Mouse (Mus musculus) myocyte (in vitro differentiated cells): Measurements from ENCODE around the gene Aldh2.

Experiments
- CEBPB ChIP-seq: IDR thresholded peaks from 2 replicates; pipeline ENCODE4 v1.6.1; 2011; ENCODE audit warnings: mild to moderate bottlenecking, moderate library complexity; ENCODE audit not compliant: poor library complexity, insufficient read depth, severe bottlenecking
- MYOD1 ChIP-seq, 3 experiments: IDR thresholded peaks; one replicate each; pipeline ENCODE4 v1.6.1; 2011; ENCODE audit warnings: control low read depth in 2 of 3, low read depth in 2 of 3, mild to moderate bottlenecking in 2 of 3, moderate library complexity in 1 of 3; ENCODE audit not compliant: insufficient read length in 2 of 3, control insufficient read depth in 1 of 3
- POLR2A ChIP-seq: IDR thresholded peaks from one replicate; pipeline ENCODE4 v1.6.1; 2011; ENCODE audit warnings: low read depth, mild to moderate bottlenecking, control low read depth, moderate library complexity; ENCODE audit not compliant: insufficient read length
- TCF12 ChIP-seq: IDR thresholded peaks from one replicate; pipeline ENCODE4 v1.6.1; 2011; ENCODE audit warnings: mild to moderate bottlenecking, control low read depth; ENCODE audit not compliant: poor library complexity, insufficient read depth, severe bottlenecking
- USF1 ChIP-seq: IDR thresholded peaks from one replicate; pipeline ENCODE4 v1.6.1; 2011; ENCODE audit warnings: low read depth, mild to moderate bottlenecking, control low read depth, moderate library complexity

DNA sequence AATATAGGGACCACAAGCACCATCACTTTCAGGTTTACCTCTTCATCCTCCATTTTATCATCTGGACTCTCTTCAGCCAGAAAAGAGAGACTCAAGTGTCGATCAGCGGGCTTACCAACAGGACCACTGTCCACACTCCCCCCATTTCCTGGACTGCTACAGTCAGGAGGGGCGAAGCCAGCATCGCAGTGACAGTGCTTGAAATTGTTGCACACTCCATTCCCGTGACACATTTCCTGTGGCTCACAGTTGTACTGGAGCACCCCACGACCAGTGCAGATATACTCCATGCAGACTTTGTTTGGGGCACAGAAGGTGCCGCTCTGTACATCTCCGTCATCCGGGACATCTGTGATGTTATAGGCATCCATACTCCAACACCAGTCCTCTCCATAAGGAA, 74.6 kb downstream of the Aldh2 start:
- TF ChIP-seq POLR2A, result no peak
- no peak for TF ChIP-seq CEBPB
- TF ChIP-seq USF1, result no peak
- TF ChIP-seq TCF12, result no peak
- no peak for TF ChIP-seq MYOD1 (IDR thresholded peaks at IDR 0.05; ENCODE audit: control insufficient read depth in 1 of 3, insufficient read length in 2 of 3, low read depth in 2 of 3)
